Mouse (Mus musculus) olfactory bulb, adult 2 months (tissue): ENCODE data around the gene Nucb1. TPM values are rescaled to one million over a fixed set of nuclear protein-coding genes. Genes with fewer than 3 reads are reported as not detected.

ENCODE experiments used
- H3K27ac ChIP-seq: fragments of 200-500 bp; 2 replicates; pipeline ENCODE4 v1.5.1; 2012; ENCODE audit warnings: low read depth, low read length; ENCODE audit not compliant: insufficient read depth
- H3K4me1 ChIP-seq: fragments of 200-500 bp; 2 replicates; pipeline ENCODE4 v1.6.1; 2012; ENCODE audit warnings: low read length; ENCODE audit not compliant: control insufficient read depth, insufficient read depth
- H3K4me3 ChIP-seq: fragments of 200-500 bp; 2 replicates; pipeline ENCODE4 v1.5.1; 2012; ENCODE audit warnings: mild to moderate bottlenecking, low read depth, low read length, moderate library complexity; ENCODE audit not compliant: insufficient read depth
- CTCF ChIP-seq: fragments of 200-500 bp; IDR thresholded peaks from 2 replicates; pipeline ENCODE4 v1.5.1; 2012; ENCODE audit warnings: low read depth, mild to moderate bottlenecking, low read length, moderate library complexity; ENCODE audit not compliant: insufficient read depth
- POLR2A ChIP-seq: fragments of 200-500 bp; IDR thresholded peaks from 2 replicates; pipeline ENCODE4 v1.6.1; 2012; ENCODE audit warnings: mild to moderate bottlenecking, low read depth, low read length, moderate library complexity; ENCODE audit not compliant: insufficient read depth
- WGBS: fragments of 180-500 bp; shearing (Covaris S2); methylation state at CpG from one replicate; pipeline ENCODE4 v1.1.7; 2018; 5-methylcytosine and 5-hydroxymethylcytosine counted together
- polyA plus RNA-seq: library from polyadenylated mRNA; stranded (reverse); fragments of >200 nt; gene quantifications from 2 replicates; pipeline ENCODE4 v1.2.4, GENCODE M21; 2012; ENCODE audit warnings: low replicate concordance; ENCODE audit not compliant: missing spikeins, insufficient read depth, insufficient read length

Nucb1 gene
- polyA plus RNA-seq, 1 experiment, result not detected

- Histone ChIP-seq H3K4me1 (peaks cover 17% of the 10 kb centered on the region), H3K27ac (no peak overlapping the region), H3K4me3 (no peak overlapping the region)
- TF ChIP-seq POLR2A (no peak), CTCF (no peak)
- 92% methylated on average over 15 of the region's 15 CpGs for WGBS
Observed at GRCm38 (mm10) chr7:45454971-45455370, 55.2 kb downstream of the Nucb1 start.

- TF ChIP-seq CTCF (peak; percentile 73), POLR2A (no peak)
- H3K4me3 ChIP-seq, result peak overlapping the region; percentile 44
- peaks cover 7% of the 10 kb centered on the region for H3K4me1 ChIP-seq
- WGBS, result 39% methylated on average over 23 of the region's 23 CpGs
- H3K27ac ChIP-seq, result peak overlapping the region; percentile 16; the same call in 1 of the 2 replicates
Observed at GRCm38 (mm10) chr7:45451344-45451982, 58.7 kb downstream of the Nucb1 start.

DNA sequence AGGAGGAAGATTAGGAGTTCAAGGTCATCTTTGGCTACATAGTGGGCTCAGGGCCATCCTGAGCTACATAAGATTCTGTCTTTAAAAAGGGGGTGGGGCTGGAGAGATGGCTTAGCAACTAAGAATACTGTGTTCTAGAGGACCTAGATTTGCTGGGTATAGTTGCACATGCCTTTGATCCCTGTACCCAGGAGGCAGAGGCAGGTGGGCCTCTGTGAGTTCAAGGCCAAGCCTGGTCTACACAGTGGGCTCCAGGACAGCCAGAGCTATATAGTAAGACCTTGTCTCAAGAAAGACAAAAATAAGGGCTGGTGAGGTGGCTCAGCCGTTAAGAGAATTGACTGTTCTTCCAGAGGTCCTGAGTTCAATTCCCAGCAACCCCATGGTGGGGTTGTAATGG, 60.2 kb downstream of the Nucb1 start:
- TF ChIP-seq POLR2A (no peak), CTCF (no peak)
- Histone ChIP-seq H3K4me3 (no peak overlapping the region), H3K4me1 (peaks cover 7% of the 10 kb centered on the region), H3K27ac (no peak overlapping the region)
- WGBS, result 79% methylated on average over 1 of the region's 1 CpGs

GRCm38 (mm10) chr7:45447325-45447990, 62.7 kb downstream of the Nucb1 start:
- Histone ChIP-seq H3K27ac (no peak overlapping the region), H3K4me3 (peak overlapping the region; percentile 8; the same call in 1 of the 2 replicates)
- 35% methylated on average over 11 of the region's 11 CpGs for WGBS

GRCm38 (mm10) chr7:45446589-45446988, 63.6 kb downstream of the Nucb1 start:
- TF ChIP-seq CTCF (no peak), POLR2A (no peak)
- Histone ChIP-seq H3K4me3 (no peak overlapping the region), H3K4me1 (peaks cover 5% of the 10 kb centered on the region), H3K27ac (no peak overlapping the region)

More at GRCm38 (mm10) chr7:45447325-45447990, 62.7 kb downstream of the Nucb1 start:
- peaks cover 7% of the 10 kb centered on the region for H3K4me1 ChIP-seq
- TF ChIP-seq CTCF (peak; percentile 49; the same call in 1 of the 2 replicates), POLR2A (no peak)

DNA sequence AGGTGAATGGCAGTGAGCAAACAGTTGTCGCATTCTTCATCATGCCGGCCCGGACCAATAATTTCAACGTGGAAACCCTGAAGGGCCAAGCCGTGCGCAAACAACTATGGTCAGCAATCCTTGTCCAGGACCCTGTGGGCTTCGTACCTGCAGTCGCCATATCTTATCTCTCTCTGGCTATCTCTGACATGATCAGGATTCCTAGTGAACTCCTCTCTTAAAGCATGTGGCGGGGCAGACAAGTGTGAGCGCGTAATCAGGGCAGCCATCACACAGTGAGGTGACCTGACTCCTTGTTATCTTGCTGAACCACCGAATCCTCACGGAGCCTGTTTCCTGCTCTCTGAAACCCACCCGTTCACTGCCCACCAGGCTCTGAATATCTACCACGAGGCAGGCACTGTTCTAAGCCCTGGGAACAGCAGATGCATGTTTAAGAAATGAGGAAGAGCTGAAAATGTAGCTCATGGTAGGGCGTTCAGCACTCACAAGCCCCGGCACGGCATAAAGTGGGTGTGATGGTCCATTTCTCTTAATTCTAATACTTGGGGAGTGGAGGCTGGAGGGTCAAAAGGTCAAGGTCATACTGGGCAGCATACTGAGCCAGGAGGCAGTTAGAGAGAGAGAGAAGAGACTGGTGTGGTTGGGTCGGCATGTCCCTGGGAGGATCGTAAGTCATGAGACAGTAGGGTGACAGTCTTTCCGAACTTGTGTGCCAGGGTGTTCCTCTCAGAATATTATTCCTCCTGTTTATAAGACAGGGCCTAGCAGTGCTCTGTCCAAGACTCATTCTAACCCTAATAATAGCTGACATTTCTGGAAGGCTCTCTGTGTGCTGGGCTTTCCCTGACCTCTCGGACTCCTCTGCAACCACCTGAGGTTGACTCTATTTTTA, 66.4 kb downstream of the Nucb1 start:
- H3K4me1 ChIP-seq, result 0 out of 2 replicates have a peak, but pooled peaks cover 2% of the 10 kb centered on the region
- WGBS, result 92% methylated on average over 22 of the region's 22 CpGs
- TF ChIP-seq CTCF (no peak), POLR2A (no peak)
- H3K4me3 ChIP-seq, result no peak overlapping the region
- no peak overlapping the region for H3K27ac ChIP-seq

Other genes starting within 250 kb of the Nucb1 start
- not detected in 2 replicates for gene Slc6a21, start 232.9 kb downstream of the Nucb1 start, polyA plus RNA-seq
- gene Trpm4, start 176.6 kb downstream of the Nucb1 start, polyA plus RNA-seq, result not detected in 2 replicates
- not detected in 2 replicates for gene Hrc, start 175.1 kb downstream of the Nucb1 start, polyA plus RNA-seq
- gene Ppfia3, start 143.4 kb downstream of the Nucb1 start, polyA plus RNA-seq, result not detected in 2 replicates
- not detected in 2 replicates for gene Lin7b, start 139.8 kb downstream of the Nucb1 start, polyA plus RNA-seq
- 1,039 and 1,720 TPM in 2 replicates for gene Snrnp70, start 114.7 kb downstream of the Nucb1 start, polyA plus RNA-seq
- not detected in 2 replicates for gene Kcna7, start 104.8 kb downstream of the Nucb1 start, polyA plus RNA-seq
- gene Ntf5, start 96.7 kb downstream of the Nucb1 start, polyA plus RNA-seq, result not detected in 2 replicates
- not detected in 2 replicates for gene Lhb, start 89.6 kb downstream of the Nucb1 start, polyA plus RNA-seq
- not detected in 2 replicates for gene Gys1, start 75.6 kb downstream of the Nucb1 start, polyA plus RNA-seq
- not detected in 2 replicates for gene Ruvbl2, start 72.3 kb downstream of the Nucb1 start, polyA plus RNA-seq
- gene Ftl1, start 50.5 kb downstream of the Nucb1 start, polyA plus RNA-seq, result 553 and 835 TPM in 2 replicates
- not detected in 2 replicates for gene Bax, start 43.5 kb downstream of the Nucb1 start, polyA plus RNA-seq
- gene Tulp2, start 28.5 kb downstream of the Nucb1 start, polyA plus RNA-seq, result not detected in 2 replicates
- not detected in 2 replicates for gene Gm45808, start 23.6 kb downstream of the Nucb1 start, polyA plus RNA-seq
- not detected in 2 replicates for gene Dhdh, start 21.6 kb downstream of the Nucb1 start, polyA plus RNA-seq
- not detected in 2 replicates for gene Ppp1r15a, start 15.9 kb upstream of the Nucb1 start, polyA plus RNA-seq
- not detected in 2 replicates for gene Plekha4, start 15.9 kb upstream of the Nucb1 start, polyA plus RNA-seq
- not detected in 2 replicates for gene Hsd17b14, start 44.5 kb upstream of the Nucb1 start, polyA plus RNA-seq
- not detected in 2 replicates for gene Bcat2, start 59.7 kb upstream of the Nucb1 start, polyA plus RNA-seq
- gene Fgf21, start 105.1 kb upstream of the Nucb1 start, polyA plus RNA-seq, result not detected in 2 replicates
- not detected in 2 replicates for gene Fut1, start 106.9 kb upstream of the Nucb1 start, polyA plus RNA-seq
- not detected in 2 replicates for gene Izumo1, start 111.4 kb upstream of the Nucb1 start, polyA plus RNA-seq
- not detected in 2 replicates for gene Rasip1, start 117.1 kb upstream of the Nucb1 start, polyA plus RNA-seq
- not detected in 2 replicates for gene Mamstr, start 129.6 kb upstream of the Nucb1 start, polyA plus RNA-seq
- gene Fut2, start 156.0 kb upstream of the Nucb1 start, polyA plus RNA-seq, result not detected in 2 replicates
- gene Ntn5, start 173.6 kb upstream of the Nucb1 start, polyA plus RNA-seq, result not detected in 2 replicates
- gene Sec1, start 184.0 kb upstream of the Nucb1 start, polyA plus RNA-seq, result not detected in 2 replicates
- gene Car11, start 189.4 kb upstream of the Nucb1 start, polyA plus RNA-seq, result not detected in 2 replicates
- 386 TPM in 1 of 2 replicates, not detected in the other for gene Dbp, start 194.7 kb upstream of the Nucb1 start, polyA plus RNA-seq
- not detected in 2 replicates for gene Rpl18, start 205.1 kb upstream of the Nucb1 start, polyA plus RNA-seq
- gene Sphk2, start 207.6 kb upstream of the Nucb1 start, polyA plus RNA-seq, result not detected in 2 replicates
- not detected in 2 replicates for gene Fam83e, start 210.8 kb upstream of the Nucb1 start, polyA plus RNA-seq
- not detected in 2 replicates for gene Spaca4, start 215.4 kb upstream of the Nucb1 start, polyA plus RNA-seq